Mouse (Mus musculus): ENCODE results near the gene Ctbs. TPM values are rescaled to one million over a fixed set of nuclear protein-coding genes. Genes with fewer than 3 reads are reported as not detected.
"Not testable (repeated sequence)": the region's sequence is repeated elsewhere in the genome, so short reads cannot be mapped to it uniquely, and the experiment has no call there.

Gene Ctbs
- polyA plus RNA-seq, 1 experiment from 2014 or later = 19.0 TPM

- H3K4me1 ChIP-seq (replicated peaks; ENCODE audit: insufficient read depth, low read length) = peaks cover 5% of the 10 kb centered on the region; the same call in 1 of the 2 replicates
- ATAC-seq (replicated peaks; ENCODE audit: low FRiP score, low read depth) (no peak), DNase-seq (ENCODE audit: low spot score) (no peak)
- no peaks in the 10 kb centered on the region for H3K9me3 ChIP-seq (replicated peaks; ENCODE audit: low read length)
- 84% methylated on average over 7 of the region's 7 CpGs for WGBS
- no peak overlapping the region for H3K27ac ChIP-seq
- no peak overlapping the region for H3K4me3 ChIP-seq (replicated peaks; ENCODE audit: low read depth, low read length)
- TF ChIP-seq CTCF (IDR thresholded peaks at IDR 0.05; ENCODE audit: low read depth) = peak; percentile 39; the same call in 1 of the 2 replicates
- H3K4me2 ChIP-seq (ENCODE audit: low read length) = no peak overlapping the region
- H3K9ac ChIP-seq (ENCODE audit: low read depth, low read length) = no peak overlapping the region
- peaks cover 18% of the 10 kb centered on the region; the same call in 1 of the 2 replicates for H3K36me3 ChIP-seq (ENCODE audit: insufficient read depth, low read length)
- H3K27me3 ChIP-seq (ENCODE audit: insufficient read depth, low read length) = no peaks in the 10 kb centered on the region
Measured at GRCm38 (mm10) chr3:146423710-146424109, 25.9 kb upstream of the Ctbs start.

- peaks cover 12% of the 10 kb centered on the region; the same call in 1 of the 2 replicates for H3K36me3 ChIP-seq (ENCODE audit: insufficient read depth, low read length)
- DNase-seq (ENCODE audit: low spot score) (peak; percentile 15), ATAC-seq (replicated peaks; ENCODE audit: low FRiP score, low read depth) (no peak)
- peaks cover 5% of the 10 kb centered on the region; the same call in 1 of the 2 replicates for H3K4me1 ChIP-seq (replicated peaks; ENCODE audit: insufficient read depth, low read length)
- no peak overlapping the region for H3K9ac ChIP-seq (ENCODE audit: low read depth, low read length)
- 66% methylated on average over 7 of the region's 7 CpGs for WGBS
- H3K27ac ChIP-seq = no peak overlapping the region
- no peak overlapping the region for H3K4me2 ChIP-seq (ENCODE audit: low read length)
- no peak overlapping the region for H3K4me3 ChIP-seq (replicated peaks; ENCODE audit: low read depth, low read length)
- no peaks in the 10 kb centered on the region for H3K27me3 ChIP-seq (ENCODE audit: insufficient read depth, low read length)
- no peak for TF ChIP-seq CTCF (IDR thresholded peaks at IDR 0.05; ENCODE audit: low read depth)
- no peaks in the 10 kb centered on the region for H3K9me3 ChIP-seq (replicated peaks; ENCODE audit: low read length)
Measured at GRCm38 (mm10) chr3:146424306-146424900, 25.2 kb upstream of the Ctbs start.

GRCm38 (mm10) chr3:146425902-146426301 is 23.7 kb upstream of the Ctbs start:
- Histone ChIP-seq H3K4me1 (replicated peaks; ENCODE audit: insufficient read depth, low read length) (peaks cover 5% of the 10 kb centered on the region; the same call in 1 of the 2 replicates), H3K4me2 (ENCODE audit: low read length) (no peak overlapping the region), H3K27ac (no peak overlapping the region), H3K27me3 (ENCODE audit: insufficient read depth, low read length) (no peaks in the 10 kb centered on the region), H3K4me3 (replicated peaks; ENCODE audit: low read depth, low read length) (no peak overlapping the region), H3K36me3 (ENCODE audit: insufficient read depth, low read length) (peaks cover 16% of the 10 kb centered on the region; the same call in 1 of the 2 replicates), H3K9ac (ENCODE audit: low read depth, low read length) (no peak overlapping the region), H3K9me3 (replicated peaks; ENCODE audit: low read length) (no peaks in the 10 kb centered on the region)
- ATAC-seq (replicated peaks; ENCODE audit: low FRiP score, low read depth) (no peak), DNase-seq (ENCODE audit: low spot score) (no peak)
- WGBS = 44% methylated on average over 7 of the region's 7 CpGs
- no peak for TF ChIP-seq CTCF (IDR thresholded peaks at IDR 0.05; ENCODE audit: low read depth)

DNA sequence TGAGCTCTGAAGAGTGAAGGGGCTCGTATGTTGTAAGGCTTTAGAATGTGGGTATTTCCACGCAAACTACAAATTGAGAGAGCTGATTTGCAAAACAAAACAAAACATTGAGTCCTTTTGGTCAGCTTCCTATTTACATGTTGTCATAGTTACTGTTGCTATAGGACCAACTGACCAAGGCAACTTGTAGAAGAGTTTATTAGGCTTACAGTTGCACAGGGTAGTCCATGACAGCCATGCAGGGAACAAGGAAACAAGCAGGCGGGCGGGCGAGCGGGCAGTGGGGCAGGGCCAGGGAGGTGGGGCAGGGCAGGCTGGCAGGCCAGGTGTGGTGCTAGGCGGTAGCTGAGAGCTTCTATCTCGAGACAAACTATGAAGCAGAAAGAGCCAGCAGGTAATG is 23.1 kb upstream of the Ctbs start:
- Histone ChIP-seq H3K4me3 (replicated peaks; ENCODE audit: low read depth, low read length) (no peak overlapping the region), H3K9me3 (replicated peaks; ENCODE audit: low read length) (no peaks in the 10 kb centered on the region), H3K27me3 (ENCODE audit: insufficient read depth, low read length) (no peaks in the 10 kb centered on the region), H3K4me2 (ENCODE audit: low read length) (no peak overlapping the region), H3K9ac (ENCODE audit: low read depth, low read length) (no peak overlapping the region), H3K36me3 (ENCODE audit: insufficient read depth, low read length) (peaks cover 20% of the 10 kb centered on the region; the same call in 1 of the 2 replicates), H3K27ac (no peak overlapping the region), H3K4me1 (replicated peaks; ENCODE audit: insufficient read depth, low read length) (peaks cover 5% of the 10 kb centered on the region; the same call in 1 of the 2 replicates)
- WGBS = 90% methylated on average over 8 of the region's 8 CpGs
- no peak for TF ChIP-seq CTCF (IDR thresholded peaks at IDR 0.05; ENCODE audit: low read depth)
- DNase-seq (ENCODE audit: low spot score) = no peak
- peak; percentile 47; the same call in 1 of the 2 replicates for ATAC-seq (replicated peaks; ENCODE audit: low FRiP score, low read depth)

DNA sequence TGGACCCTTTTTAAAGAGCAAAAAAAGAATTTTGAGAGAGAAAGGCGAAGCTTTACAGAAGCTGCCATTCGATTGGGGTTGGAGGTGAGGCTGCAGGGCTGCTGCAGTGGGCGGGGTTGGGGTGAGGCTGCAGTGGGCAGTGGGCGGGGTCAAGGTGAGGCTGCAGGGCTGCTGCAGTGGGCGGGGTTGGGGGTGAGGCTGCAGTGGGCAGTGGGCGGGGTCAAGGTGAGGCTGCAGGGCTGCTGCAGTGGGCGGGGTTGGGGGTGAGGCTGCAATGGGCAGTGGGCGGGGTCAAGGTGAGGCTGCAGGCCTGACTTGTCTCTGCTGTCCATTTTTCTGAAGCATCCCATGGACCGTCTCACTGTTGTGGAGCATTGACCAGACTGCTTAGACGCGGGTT is 16.5 kb upstream of the Ctbs start:
- not testable (repeated sequence) for DNase-seq (ENCODE audit: low spot score); H3K27ac ChIP-seq; H3K9me3 ChIP-seq (replicated peaks; ENCODE audit: low read length); H3K27me3 ChIP-seq (ENCODE audit: insufficient read depth, low read length); H3K4me1 ChIP-seq (replicated peaks; ENCODE audit: insufficient read depth, low read length); H3K4me3 ChIP-seq (replicated peaks; ENCODE audit: low read depth, low read length); ATAC-seq (replicated peaks; ENCODE audit: low FRiP score, low read depth); H3K9ac ChIP-seq (ENCODE audit: low read depth, low read length); H3K4me2 ChIP-seq (ENCODE audit: low read length)
- WGBS = 90% methylated on average over 11 of the region's 11 CpGs
- peaks cover 26% of the 10 kb centered on the region; the same call in 1 of the 2 replicates for H3K36me3 ChIP-seq (ENCODE audit: insufficient read depth, low read length)

- TF ChIP-seq CTCF (IDR thresholded peaks at IDR 0.05; ENCODE audit: low read depth) = no peak
- peaks cover 32% of the 10 kb centered on the region; the same call in 1 of the 2 replicates for H3K36me3 ChIP-seq (ENCODE audit: insufficient read depth, low read length)
Measured at GRCm38 (mm10) chr3:146433681-146434350, 15.8 kb upstream of the Ctbs start.

More at GRCm38 (mm10) chr3:146433681-146434350, 15.8 kb upstream of the Ctbs start:
- Histone ChIP-seq H3K4me3 (replicated peaks; ENCODE audit: low read depth, low read length) (no peak overlapping the region), H3K4me1 (replicated peaks; ENCODE audit: insufficient read depth, low read length) (no peaks in the 10 kb centered on the region), H3K9ac (ENCODE audit: low read depth, low read length) (no peak overlapping the region), H3K4me2 (ENCODE audit: low read length) (no peak overlapping the region), H3K27ac (no peak overlapping the region), H3K27me3 (ENCODE audit: insufficient read depth, low read length) (no peaks in the 10 kb centered on the region), H3K9me3 (replicated peaks; ENCODE audit: low read length) (no peaks in the 10 kb centered on the region)
- DNase-seq (ENCODE audit: low spot score) (no peak), ATAC-seq (replicated peaks; ENCODE audit: low FRiP score, low read depth) (no peak)
- 89% methylated on average over 14 of the region's 14 CpGs for WGBS

All from kidney, postnatal 0 days (tissue).